Mouse (Mus musculus) lung, embryonic 16.5 days (tissue): ENCODE data around the gene Sgsm3. TPM values are rescaled to one million over a fixed set of nuclear protein-coding genes. Genes with fewer than 3 reads are reported as not detected.

Source experiments
- ATAC-seq: fragments of 200-750 bp; cut with Nextera tagmentation; 2 replicates; pipeline ENCODE4 v1.8.0; 2017; ENCODE audit warnings: low read depth, mild to moderate bottlenecking, moderate library complexity
- H3K27ac ChIP-seq: fragments of 300-500 bp; sonication (generic); 2 replicates; pipeline ENCODE4 v1.5.1; 2014; ENCODE audit warnings: mild to moderate bottlenecking, control low read depth, low read length
- H3K27me3 ChIP-seq: fragments of 300-500 bp; sonication (generic); 2 replicates; pipeline ENCODE4 v1.6.1; 2014; ENCODE audit warnings: low read depth, low read length, mixed read lengths; ENCODE audit not compliant: control insufficient read depth, insufficient read depth
- H3K36me3 ChIP-seq: fragments of 300-500 bp; sonication (generic); 2 replicates; pipeline ENCODE4 v1.6.1; 2014; ENCODE audit warnings: low read length; ENCODE audit not compliant: control insufficient read depth, insufficient read depth
- H3K4me1 ChIP-seq: fragments of 300-500 bp; sonication (generic); replicated peaks from 2 replicates; pipeline ENCODE4 v1.6.1; 2014; ENCODE audit warnings: low read length, mixed read lengths; ENCODE audit not compliant: control insufficient read depth, insufficient read depth
- H3K4me2 ChIP-seq: fragments of 300-500 bp; sonication (generic); 2 replicates; pipeline ENCODE4 v1.6.1; 2014; ENCODE audit warnings: low read depth, low read length, control low read depth
- H3K4me3 ChIP-seq: fragments of 300-500 bp; sonication (generic); 2 replicates; pipeline ENCODE4 v1.5.1; 2014; ENCODE audit warnings: mild to moderate bottlenecking, low read length, control low read depth
- H3K9ac ChIP-seq: fragments of 300-500 bp; sonication (generic); 2 replicates; pipeline ENCODE4 v1.6.1; 2014; ENCODE audit warnings: low read length, control low read depth
- H3K9me3 ChIP-seq: fragments of 300-500 bp; sonication (generic); 2 replicates; pipeline ENCODE4 v1.6.1; 2016; ENCODE audit warnings: low read length; ENCODE audit not compliant: control insufficient read depth
- WGBS: fragments of 180-500 bp; shearing (Covaris S2); extraction: QIAGEN DNeasy Blood & Tissue Kit; methylation state at CpG from one replicate; pipeline ENCODE4 v1.1.7; 2014; 5-methylcytosine and 5-hydroxymethylcytosine counted together
- polyA plus RNA-seq: library from polyadenylated mRNA; unstranded; fragments of >200 nt; fragmentation: Nextera tagmentation; extraction: Ambion mirVana; gene quantifications from 2 replicates; pipeline ENCODE4 v1.2.1, GENCODE M21; 2015

The Sgsm3 gene
- polyA plus RNA-seq, 1 experiment from 2014 or later: 45.9 TPM

DNA sequence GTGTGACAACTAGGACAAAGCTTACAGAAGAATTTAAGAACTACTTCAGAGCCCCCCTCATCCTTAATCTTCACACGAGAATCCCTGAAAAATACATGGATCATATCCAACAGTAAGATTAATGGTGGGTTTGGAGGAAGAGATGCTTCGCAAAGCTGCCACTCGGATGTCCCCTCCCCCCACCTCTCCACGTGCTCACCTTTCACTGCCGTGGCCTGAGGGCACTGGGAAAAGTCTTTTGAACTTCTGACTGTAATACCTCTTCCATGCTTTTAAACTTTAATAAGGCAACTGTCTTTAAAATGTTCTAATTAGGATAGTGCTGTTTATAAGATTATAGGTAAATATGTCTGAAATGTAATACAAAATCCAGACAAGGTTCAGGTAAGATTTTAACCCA is 3.3 kb upstream of the Sgsm3 start:
- ATAC-seq: no peak
- Histone ChIP-seq H3K4me3 (no peak overlapping the region), H3K36me3 (peaks cover 4% of the 10 kb centered on the region), H3K4me1 (peaks cover 12% of the 10 kb centered on the region), H3K27me3 (no peaks in the 10 kb centered on the region), H3K4me2 (no peak overlapping the region), H3K27ac (no peak overlapping the region), H3K9ac (no peak overlapping the region), H3K9me3 (no peaks in the 10 kb centered on the region)
- WGBS: 15% methylated on average over 5 of the region's 5 CpGs

DNA sequence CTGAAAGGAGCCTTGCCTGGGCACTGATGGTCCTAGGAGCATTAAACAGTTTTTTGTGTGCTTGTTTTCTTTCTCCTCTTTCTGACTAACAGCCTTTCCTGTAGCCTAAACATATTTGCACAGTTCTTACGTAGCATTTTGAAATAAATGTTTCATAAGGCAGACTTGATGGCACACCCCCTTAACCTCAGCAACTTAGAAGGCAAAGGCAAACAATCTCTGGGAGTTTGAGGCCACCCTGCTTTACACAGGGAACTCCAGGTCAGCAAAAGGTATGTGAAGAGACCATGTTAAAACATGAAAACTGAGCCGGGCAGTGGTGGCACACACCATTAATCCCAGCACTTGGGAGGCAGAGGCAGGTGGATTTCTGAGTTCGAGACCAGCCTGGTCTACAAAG is 1.9 kb upstream of the Sgsm3 start:
- no peak overlapping the region for H3K4me3 ChIP-seq
- ATAC-seq: no peak
- H3K36me3 ChIP-seq: no peaks in the 10 kb centered on the region; the same call in 1 of the 2 replicates
- no peaks in the 10 kb centered on the region for H3K9me3 ChIP-seq
- H3K9ac ChIP-seq: no peak overlapping the region
- no peaks in the 10 kb centered on the region for H3K27me3 ChIP-seq
- no peak overlapping the region for H3K4me2 ChIP-seq
- peaks cover 20% of the 10 kb centered on the region for H3K4me1 ChIP-seq
- H3K27ac ChIP-seq: peak overlapping the region; percentile 43; the same call in 1 of the 2 replicates
- WGBS: 64% methylated on average over 3 of the region's 3 CpGs

DNA sequence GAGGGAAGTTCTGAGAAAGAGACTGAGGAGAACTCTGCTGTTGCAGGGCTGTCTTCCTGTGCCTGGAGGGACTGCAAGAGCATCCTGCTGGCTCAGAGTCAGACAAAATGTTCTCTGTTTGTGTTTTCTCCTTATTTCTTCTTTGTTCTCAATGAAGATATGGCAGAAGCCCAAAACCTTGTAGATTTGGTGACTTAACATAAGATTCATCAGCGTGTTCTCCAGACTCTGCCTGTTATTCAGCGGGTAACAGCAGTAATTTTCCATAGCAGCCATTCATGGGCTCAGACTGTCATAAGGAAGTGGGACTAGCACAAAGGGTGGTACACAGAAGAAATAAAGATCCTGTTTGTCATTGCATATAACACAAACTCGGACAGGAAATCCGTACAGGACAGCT is 2.0 kb downstream of the Sgsm3 start:
- peak overlapping the region; percentile 24; the same call in 1 of the 2 replicates for H3K4me2 ChIP-seq
- peaks cover 20% of the 10 kb centered on the region for H3K4me1 ChIP-seq
- H3K9ac ChIP-seq: no peak overlapping the region
- peak; percentile 53; the same call in 1 of the 2 replicates for ATAC-seq
- no peaks in the 10 kb centered on the region for H3K9me3 ChIP-seq
- H3K36me3 ChIP-seq: no peaks in the 10 kb centered on the region
- no peaks in the 10 kb centered on the region for H3K27me3 ChIP-seq
- H3K27ac ChIP-seq: peak overlapping the region; percentile 74
- H3K4me3 ChIP-seq: no peak overlapping the region
- 39% methylated on average over 4 of the region's 4 CpGs for WGBS

DNA sequence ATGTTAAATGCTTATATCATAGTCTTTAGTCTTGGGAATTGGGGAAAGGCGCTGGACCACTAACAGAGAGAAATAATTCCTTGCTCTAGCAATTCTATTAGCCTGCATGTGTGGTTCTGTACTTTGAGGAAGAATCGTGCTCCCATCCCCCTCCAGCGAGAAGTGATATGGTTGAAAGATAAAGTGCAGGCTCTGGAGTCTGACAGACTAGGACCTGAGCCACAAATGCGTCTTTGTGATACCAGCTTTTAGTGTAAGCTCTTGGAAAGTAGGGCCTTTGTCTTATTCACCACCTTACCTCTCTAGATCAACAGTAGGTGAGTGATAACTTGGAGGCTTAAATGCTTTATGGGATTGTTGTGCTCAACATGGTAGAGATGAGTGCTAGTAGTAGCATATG is 3.6 kb downstream of the Sgsm3 start:
- H3K4me2 ChIP-seq: no peak overlapping the region
- ATAC-seq: no peak
- H3K36me3 ChIP-seq: no peaks in the 10 kb centered on the region
- H3K27ac ChIP-seq: no peak overlapping the region
- H3K9me3 ChIP-seq: no peaks in the 10 kb centered on the region
- H3K27me3 ChIP-seq: no peaks in the 10 kb centered on the region
- no peak overlapping the region for H3K9ac ChIP-seq
- H3K4me1 ChIP-seq: peaks cover 17% of the 10 kb centered on the region
- H3K4me3 ChIP-seq: no peak overlapping the region
- 82% methylated on average over 4 of the region's 4 CpGs for WGBS

DNA sequence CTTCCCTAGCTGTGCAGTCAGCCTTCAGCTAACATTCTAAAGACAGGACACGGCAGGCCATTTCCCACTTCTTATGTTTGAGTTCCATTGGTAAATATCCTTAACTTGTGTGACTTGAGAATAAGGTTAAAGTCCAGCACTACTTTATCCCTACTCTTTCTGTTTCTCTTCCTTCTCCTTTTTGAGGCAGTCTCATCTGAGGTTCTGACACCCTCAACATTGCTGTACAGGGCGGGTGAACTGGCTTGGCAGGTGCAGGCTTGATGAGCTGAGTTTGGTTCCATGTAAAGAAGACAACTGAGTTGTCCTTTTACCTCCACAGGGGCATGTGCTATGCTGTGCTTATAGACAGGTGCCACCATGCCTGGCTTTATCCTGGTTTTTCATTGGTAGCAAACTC is 5.7 kb downstream of the Sgsm3 start:
- H3K4me3 ChIP-seq: no peak overlapping the region
- WGBS: 65% methylated on average over 2 of the region's 2 CpGs
- H3K9me3 ChIP-seq: no peaks in the 10 kb centered on the region
- H3K4me2 ChIP-seq: no peak overlapping the region
- ATAC-seq: no peak
- no peaks in the 10 kb centered on the region for H3K27me3 ChIP-seq
- H3K9ac ChIP-seq: no peak overlapping the region
- no peak overlapping the region for H3K27ac ChIP-seq
- peaks cover 17% of the 10 kb centered on the region for H3K4me1 ChIP-seq
- H3K36me3 ChIP-seq: no peaks in the 10 kb centered on the region

DNA sequence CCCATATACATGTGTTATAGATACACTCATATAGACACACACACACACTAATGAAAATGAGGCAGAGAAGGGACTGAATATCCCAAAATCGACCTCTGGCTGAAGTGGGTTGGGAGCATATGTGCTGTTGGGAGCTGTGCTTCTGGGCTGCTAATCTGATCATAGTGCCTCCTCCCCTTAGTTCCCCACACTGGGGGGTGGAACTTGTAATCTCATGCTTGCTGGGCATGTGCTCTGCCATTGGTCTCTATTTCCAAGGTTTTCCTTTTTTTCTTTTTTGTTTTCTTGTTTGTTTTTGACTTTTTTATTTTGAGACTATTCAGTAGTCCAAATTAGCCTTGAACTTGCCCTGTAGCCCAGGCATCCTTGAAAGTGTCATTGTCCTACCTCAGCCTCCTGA is 10.8 kb downstream of the Sgsm3 start:
- Histone ChIP-seq H3K4me1 (peaks cover 2% of the 10 kb centered on the region; the same call in 1 of the 2 replicates), H3K36me3 (no peaks in the 10 kb centered on the region), H3K9me3 (no peaks in the 10 kb centered on the region), H3K4me2 (no peak overlapping the region), H3K27me3 (no peaks in the 10 kb centered on the region), H3K27ac (no peak overlapping the region), H3K9ac (no peak overlapping the region), H3K4me3 (no peak overlapping the region)
- no peak for ATAC-seq
- 25% methylated on average over 1 of the region's 1 CpGs for WGBS

DNA sequence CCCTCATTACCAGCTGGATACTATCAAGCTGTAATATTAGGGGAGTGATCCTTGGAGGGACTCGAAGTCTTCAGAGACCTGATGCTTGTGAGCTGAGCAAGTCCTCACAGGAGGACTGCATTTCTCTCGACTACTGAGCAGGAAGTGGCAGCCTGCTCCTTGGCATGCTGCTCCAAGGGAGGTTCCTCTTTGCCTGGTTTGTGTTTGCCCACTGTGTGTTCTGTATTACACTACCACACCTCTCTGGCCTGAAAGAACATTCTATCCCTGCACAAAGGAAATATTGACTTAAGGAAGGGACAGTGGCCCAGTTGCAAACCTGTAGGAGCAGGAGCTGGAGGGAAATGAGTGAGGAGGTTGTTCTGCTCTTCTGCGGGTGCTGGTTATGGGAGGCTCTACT is 12.1 kb downstream of the Sgsm3 start:
- H3K36me3 ChIP-seq: no peaks in the 10 kb centered on the region
- H3K4me3 ChIP-seq: no peak overlapping the region
- H3K27me3 ChIP-seq: no peaks in the 10 kb centered on the region
- H3K9me3 ChIP-seq: no peaks in the 10 kb centered on the region
- 40% methylated on average over 3 of the region's 3 CpGs for WGBS
- peak overlapping the region; percentile 51 for H3K27ac ChIP-seq
- peak; percentile 87 for ATAC-seq
- H3K9ac ChIP-seq: no peak overlapping the region
- no peak overlapping the region for H3K4me2 ChIP-seq
- peaks cover 2% of the 10 kb centered on the region; the same call in 1 of the 2 replicates for H3K4me1 ChIP-seq

DNA sequence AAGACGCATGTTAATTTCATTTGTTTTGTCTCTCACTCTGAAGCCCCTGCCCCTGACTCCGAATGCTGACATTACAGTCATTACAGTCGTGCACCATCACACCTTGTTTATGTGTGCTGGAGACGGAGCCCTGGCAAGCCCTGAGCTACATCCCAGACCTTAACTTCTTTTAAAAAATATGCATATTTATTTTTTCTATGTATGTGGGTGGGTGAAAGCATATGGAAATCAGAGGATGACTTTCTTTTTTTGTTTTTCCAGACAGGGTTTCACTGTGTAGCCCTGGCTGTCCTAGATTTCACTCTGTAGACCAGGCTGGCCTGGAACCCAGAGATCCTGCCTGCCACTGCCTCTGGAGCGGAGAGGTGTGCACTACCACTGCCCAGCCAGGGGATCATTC is 17.4 kb downstream of the Sgsm3 start:
- H3K27me3 ChIP-seq: no peaks in the 10 kb centered on the region
- peaks cover 11% of the 10 kb centered on the region; the same call in 1 of the 2 replicates for H3K4me1 ChIP-seq
- no peak overlapping the region for H3K4me2 ChIP-seq
- no peak overlapping the region for H3K4me3 ChIP-seq
- no peaks in the 10 kb centered on the region for H3K9me3 ChIP-seq
- 78% methylated on average over 5 of the region's 5 CpGs for WGBS
- no peak overlapping the region for H3K9ac ChIP-seq
- ATAC-seq: no peak
- peak overlapping the region; percentile 49; the same call in 1 of the 2 replicates for H3K27ac ChIP-seq
- no peaks in the 10 kb centered on the region for H3K36me3 ChIP-seq

DNA sequence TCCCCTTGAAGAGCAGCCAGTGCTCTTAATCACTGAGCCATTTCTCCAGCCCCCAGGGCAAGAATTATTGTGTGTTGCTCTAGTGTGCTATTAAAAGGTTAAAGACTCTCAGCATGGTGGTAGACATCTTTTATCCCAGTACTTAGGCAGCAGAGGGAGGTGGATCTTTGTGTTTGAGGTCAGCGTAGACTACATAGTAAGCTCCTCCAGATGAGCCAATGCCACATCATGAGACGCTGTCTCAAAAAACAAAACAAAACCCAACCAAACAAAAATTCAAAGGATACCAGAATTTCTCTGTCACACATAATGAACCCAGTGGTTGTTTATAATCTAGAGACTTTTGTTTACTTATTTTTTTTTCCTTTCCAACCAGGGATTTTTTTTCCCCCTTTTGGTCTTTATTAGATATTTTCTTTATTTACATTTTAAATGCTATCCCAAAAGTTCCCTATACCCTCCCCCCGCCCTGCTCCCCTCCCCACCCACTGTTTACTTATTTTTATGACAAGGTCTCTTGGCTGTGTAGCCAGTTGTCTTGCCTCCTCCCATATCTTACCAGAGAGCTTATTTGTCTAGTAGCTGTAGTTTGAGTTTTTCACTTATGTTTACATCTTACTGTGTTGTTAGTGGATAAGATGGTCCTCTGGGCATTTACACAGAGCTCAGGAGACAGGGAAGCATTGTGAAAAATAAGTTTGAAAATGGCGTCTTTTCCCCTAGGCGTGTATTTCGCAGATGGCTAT is 18.7 kb downstream of the Sgsm3 start:
- H3K27ac ChIP-seq: peak overlapping the region; percentile 83
- peaks cover 19% of the 10 kb centered on the region for H3K4me1 ChIP-seq
- no peaks in the 10 kb centered on the region for H3K27me3 ChIP-seq
- H3K9ac ChIP-seq: no peak overlapping the region
- H3K9me3 ChIP-seq: no peaks in the 10 kb centered on the region
- 54% methylated on average over 6 of the region's 6 CpGs for WGBS
- ATAC-seq: peak; percentile 90
- no peak overlapping the region for H3K4me3 ChIP-seq
- H3K36me3 ChIP-seq: no peaks in the 10 kb centered on the region
- H3K4me2 ChIP-seq: no peak overlapping the region
